Mouse (Mus musculus): ENCODE data around the gene Ly6g6d.

The Ly6g6d gene

GRCm38 (mm10) chr17:35023756-35024155 is 54.1 kb downstream of the Ly6g6d start:
- no peak for DNase-seq (ENCODE audit: low spot score)

DNA sequence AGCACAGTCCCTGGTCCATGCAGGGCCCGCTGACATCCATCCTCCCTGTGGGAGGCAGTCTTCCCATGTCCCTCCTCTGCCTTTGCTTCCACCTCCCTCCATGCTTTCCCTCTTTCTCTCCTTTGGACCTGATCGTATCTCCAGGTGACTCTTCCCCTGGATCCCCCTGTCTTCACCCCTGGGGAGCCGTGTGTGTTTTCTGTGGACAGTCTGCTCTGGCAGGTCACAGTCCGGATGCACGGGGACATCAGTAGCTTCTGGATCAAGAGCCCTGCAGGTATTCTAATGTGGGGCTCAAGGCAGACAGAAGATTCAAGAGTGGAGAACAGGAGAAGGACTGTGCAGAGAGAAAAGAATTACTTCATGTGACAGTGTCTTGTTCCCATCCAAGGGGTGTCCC is 54.6 kb downstream of the Ly6g6d start:
- no peak for DNase-seq (ENCODE audit: low spot score)

- no peak for DNase-seq (ENCODE audit: low spot score)
Measured at GRCm38 (mm10) chr17:35022541-35023060, 55.3 kb downstream of the Ly6g6d start.

GRCm38 (mm10) chr17:35021842-35022477 is 55.9 kb downstream of the Ly6g6d start:
- no peak for DNase-seq (ENCODE audit: low spot score)

All from adipocyte (in vitro differentiated cells).